Mouse (Mus musculus) liver, postnatal 0 days (tissue): Measurements from ENCODE around the gene Ppp1r16b. TPM values are rescaled to one million over a fixed set of nuclear protein-coding genes. Genes with fewer than 3 reads are reported as not detected.

Experiments
- ATAC-seq: fragments of 200-750 bp; cut with Nextera tagmentation; 2 replicates; pipeline ENCODE4 v1.8.0; 2017; ENCODE audit warnings: mild to moderate bottlenecking, moderate library complexity
- DNase-seq: peaks from one replicate; pipeline ENCODE4 v3.0.0-alpha.2; 2016
- H3K27ac ChIP-seq: fragments of 300-500 bp; sonication (generic); 2 replicates; pipeline ENCODE4 v1.5.1; 2014; ENCODE audit warnings: antibody characterized with exemption, moderate library complexity, mild to moderate bottlenecking, low read depth
- H3K27me3 ChIP-seq: fragments of 300-500 bp; sonication (generic); 2 replicates; pipeline ENCODE4 v1.6.1; 2014; ENCODE audit warnings: low read length, control low read depth, mixed read lengths; ENCODE audit not compliant: insufficient read depth
- H3K36me3 ChIP-seq: fragments of 300-500 bp; sonication (generic); replicated peaks from 2 replicates; pipeline ENCODE4 v1.6.1; 2014; ENCODE audit warnings: mild to moderate bottlenecking, control low read depth, low read length, moderate library complexity, mixed read lengths; ENCODE audit not compliant: insufficient read depth
- H3K4me1 ChIP-seq: fragments of 300-500 bp; sonication (generic); 2 replicates; pipeline ENCODE4 v1.6.1; 2014; ENCODE audit warnings: antibody characterized with exemption, mild to moderate bottlenecking, control low read depth; ENCODE audit not compliant: insufficient read depth
- H3K4me2 ChIP-seq: fragments of 300-500 bp; sonication (generic); 2 replicates; pipeline ENCODE4 v1.6.1; 2014; ENCODE audit warnings: low read depth, mild to moderate bottlenecking, low read length, moderate library complexity, mixed read lengths
- H3K4me3 ChIP-seq: fragments of 300-500 bp; sonication (generic); 2 replicates; pipeline ENCODE4 v1.5.1; 2014; ENCODE audit warnings: low read depth, low read length
- H3K9ac ChIP-seq: fragments of 300-500 bp; sonication (generic); replicated peaks from 2 replicates; pipeline ENCODE4 v1.6.1; 2014; ENCODE audit warnings: mild to moderate bottlenecking, moderate library complexity
- H3K9me3 ChIP-seq: fragments of 300-500 bp; sonication (generic); 2 replicates; pipeline ENCODE4 v1.6.1; 2016; ENCODE audit warnings: mild to moderate bottlenecking, control low read depth, low read length, mixed read lengths
- CTCF ChIP-seq: sonication (generic); IDR thresholded peaks from 2 replicates; pipeline ENCODE4 v1.5.1; 2016; ENCODE audit warnings: antibody characterized with exemption, low read depth
- EP300 ChIP-seq: IDR thresholded peaks from 2 replicates; pipeline ENCODE4 v1.6.1; 2016; ENCODE audit warnings: antibody characterized with exemption, low read depth, mild to moderate bottlenecking
- WGBS: fragments of 180-500 bp; shearing (Covaris S2); extraction: QIAGEN DNeasy Blood & Tissue Kit; methylation state at CpG from one replicate; pipeline ENCODE4 v1.1.7; 2014; ENCODE audit not compliant: insufficient replicate concordance; 5-methylcytosine and 5-hydroxymethylcytosine counted together
- polyA plus RNA-seq: library from polyadenylated mRNA; unstranded; fragments of >200 nt; fragmentation: Nextera tagmentation; extraction: Ambion mirVana; gene quantifications from 2 replicates; pipeline ENCODE4 v1.2.1, GENCODE M21; 2015

Gene Ppp1r16b
- polyA plus RNA-seq, 1 experiment from 2014 or later, result 2.9 TPM

- no peak overlapping the region for H3K4me2 ChIP-seq
- DNase-seq (peak; percentile 29), ATAC-seq (no peak)
- peaks cover 41% of the 10 kb centered on the region for H3K4me1 ChIP-seq
- H3K4me3 ChIP-seq, result no peak overlapping the region
- TF ChIP-seq EP300, result no peak
- TF ChIP-seq CTCF, result no peak
- H3K9me3 ChIP-seq, result no peaks in the 10 kb centered on the region
- peaks cover 12% of the 10 kb centered on the region for H3K36me3 ChIP-seq
- WGBS, result 74% methylated on average over 13 of the region's 13 CpGs
- H3K27me3 ChIP-seq, result no peaks in the 10 kb centered on the region
- no peak overlapping the region for H3K27ac ChIP-seq
- H3K9ac ChIP-seq, result no peak overlapping the region
Measured at GRCm38 (mm10) chr2:158772808-158773207, 107.6 kb downstream of the Ppp1r16b start.

DNA sequence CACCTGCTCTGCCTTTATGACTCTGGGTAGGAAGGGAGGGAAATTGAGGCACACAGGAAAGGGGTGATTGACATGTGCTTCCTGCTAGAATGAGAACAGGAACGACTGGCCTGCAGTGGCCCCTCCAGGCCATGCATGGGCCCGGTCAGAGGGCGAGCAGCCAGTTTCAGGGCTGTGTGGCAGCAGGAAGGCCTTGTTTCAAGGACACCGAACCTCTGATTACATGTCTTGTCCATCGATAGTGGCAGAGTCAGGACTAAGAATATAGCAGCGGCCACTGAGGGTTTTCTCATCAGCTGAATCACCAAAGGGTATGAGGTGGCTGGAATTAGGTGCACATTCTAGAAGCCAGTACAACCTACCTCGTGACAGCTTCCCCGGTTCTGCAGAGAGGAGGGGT, 109.7 kb downstream of the Ppp1r16b start:
- H3K9me3 ChIP-seq, result no peaks in the 10 kb centered on the region
- peaks cover 20% of the 10 kb centered on the region for H3K36me3 ChIP-seq
- WGBS, result 49% methylated on average over 8 of the region's 8 CpGs
- peaks cover 31% of the 10 kb centered on the region for H3K4me1 ChIP-seq
- TF ChIP-seq EP300 (no peak), CTCF (no peak)
- H3K27ac ChIP-seq, result no peak overlapping the region
- H3K4me3 ChIP-seq, result no peak overlapping the region
- no peak for ATAC-seq
- no peak for DNase-seq
- H3K4me2 ChIP-seq, result no peak overlapping the region
- H3K9ac ChIP-seq, result no peak overlapping the region
- no peaks in the 10 kb centered on the region for H3K27me3 ChIP-seq

GRCm38 (mm10) chr2:158776716-158777115, 111.5 kb downstream of the Ppp1r16b start:
- DNase-seq, result no peak
- H3K36me3 ChIP-seq, result peaks cover 34% of the 10 kb centered on the region

DNA sequence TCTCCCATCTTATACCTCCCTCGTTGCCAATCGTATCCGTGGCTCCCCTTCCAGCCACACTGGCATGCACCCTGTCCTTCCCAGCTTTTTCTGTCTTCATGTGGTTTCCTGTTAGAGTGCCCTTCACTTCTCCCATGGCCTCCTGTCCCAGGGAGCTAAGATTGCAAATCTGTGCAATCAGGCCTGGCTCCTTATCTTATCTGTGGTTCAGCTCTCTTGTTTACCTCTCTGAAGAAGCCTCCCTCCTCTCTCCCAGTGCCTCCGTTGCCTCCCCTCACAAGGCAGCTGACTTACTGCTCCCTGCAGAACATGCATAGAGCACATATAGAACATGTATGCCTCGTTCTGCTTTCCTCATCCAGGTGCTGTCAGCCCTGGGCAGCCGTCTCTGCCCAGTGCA, 112.3 kb downstream of the Ppp1r16b start:
- peaks cover 32% of the 10 kb centered on the region for H3K36me3 ChIP-seq
- H3K9me3 ChIP-seq, result no peaks in the 10 kb centered on the region
- WGBS, result 58% methylated on average over 6 of the region's 6 CpGs
- TF ChIP-seq CTCF (no peak), EP300 (no peak)
- no peak overlapping the region for H3K4me3 ChIP-seq
- H3K27ac ChIP-seq, result no peak overlapping the region
- H3K4me1 ChIP-seq, result peaks cover 17% of the 10 kb centered on the region
- no peak overlapping the region for H3K9ac ChIP-seq
- H3K4me2 ChIP-seq, result no peak overlapping the region
- no peaks in the 10 kb centered on the region for H3K27me3 ChIP-seq
- no peak for ATAC-seq
- no peak for DNase-seq

More at GRCm38 (mm10) chr2:158776716-158777115, 111.5 kb downstream of the Ppp1r16b start:
- Histone ChIP-seq H3K4me3 (no peak overlapping the region), H3K27ac (no peak overlapping the region), H3K4me2 (no peak overlapping the region), H3K9me3 (no peaks in the 10 kb centered on the region), H3K4me1 (peaks cover 17% of the 10 kb centered on the region), H3K27me3 (no peaks in the 10 kb centered on the region), H3K9ac (no peak overlapping the region)
- 86% methylated on average over 4 of the region's 4 CpGs for WGBS
- no peak for TF ChIP-seq CTCF
- no peak for TF ChIP-seq EP300
- ATAC-seq, result no peak

- 88% methylated on average over 7 of the region's 7 CpGs for WGBS
- H3K27me3 ChIP-seq, result no peaks in the 10 kb centered on the region
- H3K4me3 ChIP-seq, result no peak overlapping the region
- DNase-seq, result no peak
- H3K9ac ChIP-seq, result no peak overlapping the region
- ATAC-seq, result no peak
- H3K4me1 ChIP-seq, result peaks cover 17% of the 10 kb centered on the region
- H3K36me3 ChIP-seq, result peaks cover 32% of the 10 kb centered on the region
- H3K4me2 ChIP-seq, result no peak overlapping the region
- H3K9me3 ChIP-seq, result no peaks in the 10 kb centered on the region
- no peak for TF ChIP-seq CTCF
- no peak for TF ChIP-seq EP300
- H3K27ac ChIP-seq, result no peak overlapping the region
Measured at GRCm38 (mm10) chr2:158778349-158778748, 113.2 kb downstream of the Ppp1r16b start.

DNA sequence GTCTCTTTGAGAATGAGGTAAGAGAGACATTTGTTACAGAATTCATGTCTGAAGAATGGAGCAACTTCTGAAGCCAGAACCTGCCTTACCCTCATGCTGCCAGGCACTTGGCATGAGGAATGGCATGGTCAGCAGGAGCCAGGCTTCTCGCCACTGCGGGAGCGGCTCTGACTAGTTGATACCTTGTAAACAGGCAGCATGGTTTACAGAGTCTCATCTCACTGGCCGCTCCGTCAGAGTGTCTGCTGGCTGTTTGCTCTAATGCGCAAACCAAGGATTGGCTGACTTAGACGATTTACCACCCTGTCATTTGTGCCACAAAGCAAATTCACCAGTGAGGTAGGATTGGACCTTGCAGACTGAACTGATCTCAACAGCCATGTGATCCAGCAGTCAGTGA, 115.9 kb downstream of the Ppp1r16b start:
- Histone ChIP-seq H3K4me1 (peaks cover 10% of the 10 kb centered on the region), H3K9me3 (no peaks in the 10 kb centered on the region), H3K27ac (no peak overlapping the region), H3K36me3 (peaks cover 58% of the 10 kb centered on the region), H3K27me3 (no peaks in the 10 kb centered on the region), H3K4me2 (no peak overlapping the region), H3K9ac (no peak overlapping the region), H3K4me3 (no peak overlapping the region)
- no peak for DNase-seq
- no peak for TF ChIP-seq EP300
- no peak for TF ChIP-seq CTCF
- WGBS, result 95% methylated on average over 7 of the region's 7 CpGs
- no peak for ATAC-seq
